Mouse (Mus musculus) lung, postnatal 0 days (tissue): ENCODE results near the gene Tigar.

Experiments
- CTCF ChIP-seq: IDR thresholded peaks from 2 replicates; pipeline ENCODE4 v1.5.1; 2016; ENCODE audit warnings: antibody characterized with exemption, mild to moderate bottlenecking
- EP300 ChIP-seq: IDR thresholded peaks from 2 replicates; pipeline ENCODE4 v1.6.1; 2016; ENCODE audit warnings: antibody characterized with exemption, mild to moderate bottlenecking, control low read depth

- TF ChIP-seq CTCF, result 0 out of 2 replicates have a peak, but pooled peaks have one; percentile 21
- no peak for TF ChIP-seq EP300
These were observed 42.3 kb upstream of the Tigar start for GRCm38 (mm10) chr6:127151565-127152105.
